Mouse (Mus musculus): ENCODE data around the gene Mtr.

Mtr gene

GRCm38 (mm10) chr13:12232141-12232540, 25.8 kb downstream of the Mtr start:
- DNase-seq = no peak

- no peak for DNase-seq
Measured at GRCm38 (mm10) chr13:12228248-12228647, 29.7 kb downstream of the Mtr start.

- no peak for DNase-seq
Measured at GRCm38 (mm10) chr13:12227606-12228005, 30.3 kb downstream of the Mtr start.

DNA sequence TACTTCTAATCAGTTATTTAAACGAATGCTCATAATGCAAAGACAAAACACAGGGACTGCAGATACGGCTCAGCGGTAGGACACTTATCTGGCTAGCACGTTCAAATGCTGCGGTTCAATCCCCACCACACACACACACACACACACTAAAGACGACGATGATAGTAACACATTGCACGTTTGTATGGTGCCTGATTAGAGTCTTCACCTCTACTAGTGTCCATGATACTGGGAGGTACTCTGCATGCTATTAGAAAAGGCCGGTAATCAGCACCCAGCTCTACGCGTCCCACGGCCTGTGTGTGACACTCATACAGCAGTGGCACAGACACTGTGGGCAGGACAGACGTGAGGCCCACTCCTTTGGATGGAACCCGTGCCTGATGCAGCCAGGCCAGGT, 39.3 kb downstream of the Mtr start:
- DNase-seq = no peak

GRCm38 (mm10) chr13:12214922-12215321, 43.0 kb downstream of the Mtr start:
- DNase-seq = no peak

DNA sequence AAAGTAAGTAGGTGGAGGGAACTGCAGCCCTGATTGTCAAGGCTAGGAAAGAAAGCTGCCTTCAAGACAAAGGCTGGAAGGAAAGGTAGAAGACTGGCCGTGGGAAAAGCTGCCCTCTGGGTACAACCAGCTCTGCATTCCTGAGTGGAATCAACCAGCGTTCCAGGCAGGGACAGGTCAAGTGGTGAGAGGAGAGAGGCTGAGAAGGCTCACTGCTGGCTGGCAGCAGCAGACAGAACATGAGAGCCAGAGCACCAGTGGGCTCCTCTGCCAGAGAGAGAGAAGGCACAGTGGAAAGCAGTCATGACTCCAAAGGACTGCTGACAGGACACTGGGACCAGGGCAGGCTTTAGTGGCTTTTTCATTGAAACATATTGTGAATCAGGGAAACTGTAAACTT, 46.9 kb downstream of the Mtr start:
- no peak for DNase-seq

GRCm38 (mm10) chr13:12210023-12210762, 47.7 kb downstream of the Mtr start:
- DNase-seq = peak; percentile 62 to 66

DNA sequence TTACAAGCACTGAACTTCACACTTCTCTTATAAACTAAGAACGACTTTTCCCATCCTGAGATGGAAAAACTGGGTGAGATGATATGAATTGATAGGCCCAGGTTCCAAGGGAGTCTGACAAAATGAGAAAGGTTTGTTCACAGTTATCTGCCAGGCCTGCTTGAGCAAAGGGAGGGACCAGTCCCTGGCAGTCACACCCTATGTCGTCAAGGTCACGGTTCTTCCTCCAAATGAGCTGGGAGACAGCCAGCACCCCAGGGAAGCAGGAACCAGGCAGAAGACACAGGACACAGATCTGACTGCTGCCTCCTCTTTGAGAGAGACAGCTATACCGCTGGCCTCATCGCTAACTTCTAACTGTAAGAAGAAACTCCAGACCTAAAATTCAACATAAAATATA, 57.5 kb downstream of the Mtr start:
- DNase-seq = no peak

- DNase-seq = no peak
Measured at GRCm38 (mm10) chr13:12198486-12198885, 59.4 kb downstream of the Mtr start.

DNA sequence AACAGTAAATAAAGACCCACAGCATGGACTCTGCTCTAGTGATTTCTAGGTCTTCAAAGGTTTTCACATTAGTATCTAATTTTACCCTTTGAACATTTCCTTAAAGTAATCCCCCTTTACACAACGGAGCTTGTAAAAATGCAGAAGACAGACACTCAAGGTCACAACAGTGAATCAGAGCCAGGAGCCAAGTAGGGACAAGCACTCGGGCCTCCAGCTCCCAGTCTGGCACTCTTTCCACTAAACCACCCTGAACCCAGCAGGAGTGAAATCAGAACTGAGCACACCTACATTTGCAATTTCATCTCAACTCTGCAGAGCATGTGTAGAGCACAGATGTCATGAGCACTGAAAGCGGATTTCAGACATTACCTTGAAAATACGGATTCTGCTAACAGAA, 61.1 kb downstream of the Mtr start:
- DNase-seq = no peak

- DNase-seq = no peak
Measured at GRCm38 (mm10) chr13:12196012-12196411, 61.9 kb downstream of the Mtr start.

DNA sequence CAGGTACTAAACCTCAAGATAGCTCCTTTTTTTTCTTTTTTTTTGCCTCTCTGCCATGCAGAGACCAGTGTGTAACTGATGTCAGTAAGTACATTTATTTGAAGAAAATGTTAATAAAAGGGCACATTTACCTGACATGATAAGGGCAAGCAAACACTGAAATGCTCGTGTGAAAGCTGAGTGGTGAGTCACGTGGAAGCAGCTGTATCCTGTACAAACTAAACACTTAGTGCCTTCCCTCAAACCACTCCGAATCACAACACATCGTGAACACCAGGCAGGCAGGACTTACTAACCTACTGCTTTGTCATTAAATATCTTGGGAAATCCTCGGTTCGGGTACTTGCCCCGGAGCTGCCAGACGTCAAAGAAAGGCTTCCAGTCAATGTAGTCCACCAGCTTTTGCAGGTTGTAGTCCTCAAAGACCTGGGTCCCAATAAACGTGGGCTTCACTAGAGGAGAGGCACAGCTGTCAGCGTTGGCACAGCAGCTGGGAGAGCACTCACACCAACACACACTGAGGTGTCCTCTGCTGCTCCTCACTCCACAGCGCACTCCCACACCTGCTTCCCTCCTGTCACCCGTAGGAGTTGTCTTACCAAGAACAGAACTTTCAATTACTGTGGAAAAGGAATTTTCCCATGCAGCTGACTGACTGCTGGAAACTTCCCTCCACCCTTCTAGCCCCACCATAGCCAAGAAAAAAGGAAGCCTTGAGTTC, 62.8 kb downstream of the Mtr start:
- DNase-seq = no peak

DNA sequence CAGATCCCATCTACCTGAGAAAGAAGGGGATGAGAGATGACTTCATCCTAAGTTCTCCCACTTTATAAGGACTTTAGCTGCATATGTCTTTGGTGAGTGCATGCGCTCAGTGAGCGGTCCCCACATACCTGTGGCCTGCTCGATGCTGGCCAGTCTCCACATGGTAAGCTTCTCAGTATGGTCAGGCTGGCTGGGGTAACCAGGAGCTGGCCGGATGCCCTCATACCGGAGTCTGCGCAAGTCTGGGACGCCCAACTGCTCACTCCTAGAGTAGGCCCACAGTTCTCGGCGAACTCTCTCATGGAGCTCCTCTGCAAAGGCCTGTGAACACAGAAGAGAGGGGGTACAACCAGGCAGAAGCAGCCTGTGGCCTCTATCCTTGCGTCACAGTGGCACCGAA, 68.7 kb downstream of the Mtr start:
- DNase-seq = no peak

DNA sequence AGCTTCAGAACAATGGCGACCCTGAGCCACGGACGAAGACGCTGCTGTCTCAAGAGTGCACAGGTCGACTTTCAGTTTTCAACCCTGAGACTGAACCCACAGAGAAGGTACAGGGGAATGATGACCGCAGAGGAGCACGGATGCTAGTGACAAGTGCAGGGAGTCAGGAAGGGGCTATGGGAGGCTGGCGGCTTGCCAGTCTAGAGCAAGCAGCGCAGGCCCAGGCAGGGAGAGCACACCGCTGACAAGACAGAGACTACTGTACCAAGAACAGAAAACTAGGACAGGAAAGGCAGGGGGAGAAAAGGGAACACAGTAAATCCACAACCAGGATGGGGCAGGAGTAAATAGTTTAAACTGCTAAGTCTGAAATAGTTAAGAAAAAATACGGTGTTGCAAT, 69.1 kb downstream of the Mtr start:
- DNase-seq = no peak

DNA sequence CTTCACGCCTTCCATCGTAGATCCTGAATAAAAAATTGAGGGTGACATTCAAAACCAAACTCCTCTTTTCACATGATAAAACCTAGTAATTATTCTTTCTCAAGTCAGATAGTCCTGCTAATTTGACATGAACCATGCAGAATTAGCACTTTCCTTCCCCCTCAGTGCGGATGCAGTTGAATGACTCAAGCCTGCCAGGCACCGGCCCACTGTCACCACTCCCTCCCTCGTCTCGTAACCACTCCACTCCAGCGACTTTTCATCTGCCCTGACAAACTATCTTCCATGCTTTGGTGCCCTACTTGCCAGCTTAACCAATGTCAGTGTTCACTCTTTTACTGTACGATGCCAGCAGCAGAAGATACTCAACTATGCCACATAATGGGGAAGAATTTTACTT, 78.4 kb downstream of the Mtr start:
- DNase-seq = no peak

GRCm38 (mm10) chr13:12176761-12177160, 81.2 kb downstream of the Mtr start:
- no peak for DNase-seq

GRCm38 (mm10) chr13:12175988-12176736, 81.8 kb downstream of the Mtr start:
- no peak for DNase-seq

- DNase-seq = no peak
Measured at GRCm38 (mm10) chr13:12167276-12167675, 90.6 kb downstream of the Mtr start.

GRCm38 (mm10) chr13:12166386-12166785, 91.5 kb downstream of the Mtr start:
- DNase-seq = no peak

DNA sequence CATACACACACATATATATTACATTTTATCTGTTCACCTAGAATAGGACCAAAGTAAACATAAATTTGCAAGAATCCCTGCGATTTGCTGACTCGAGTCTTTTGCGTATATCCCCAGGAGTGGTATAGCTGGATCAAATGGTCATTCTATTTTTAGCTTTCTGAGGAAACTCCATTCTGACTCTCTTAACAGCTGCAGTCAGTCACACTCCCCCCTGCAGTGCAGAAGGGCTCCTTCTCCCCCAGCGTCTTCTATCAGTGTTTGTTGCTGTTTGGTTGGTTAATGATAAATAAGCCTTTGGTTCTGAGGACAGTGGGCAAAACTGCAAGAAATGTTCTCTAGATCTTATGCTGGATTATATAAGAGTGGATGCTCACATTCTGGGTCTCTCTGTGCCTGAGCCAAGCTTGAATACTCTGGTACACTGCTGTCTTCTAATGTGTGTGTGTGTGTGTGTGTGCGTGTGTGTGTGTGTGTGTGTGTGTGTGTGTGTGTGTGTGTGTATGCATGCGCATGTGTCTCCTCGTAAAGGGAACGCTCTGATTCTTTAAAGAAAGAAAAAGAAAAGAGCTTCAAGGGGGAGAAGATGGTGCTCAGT, 92.4 kb downstream of the Mtr start:
- no peak for DNase-seq

DNA sequence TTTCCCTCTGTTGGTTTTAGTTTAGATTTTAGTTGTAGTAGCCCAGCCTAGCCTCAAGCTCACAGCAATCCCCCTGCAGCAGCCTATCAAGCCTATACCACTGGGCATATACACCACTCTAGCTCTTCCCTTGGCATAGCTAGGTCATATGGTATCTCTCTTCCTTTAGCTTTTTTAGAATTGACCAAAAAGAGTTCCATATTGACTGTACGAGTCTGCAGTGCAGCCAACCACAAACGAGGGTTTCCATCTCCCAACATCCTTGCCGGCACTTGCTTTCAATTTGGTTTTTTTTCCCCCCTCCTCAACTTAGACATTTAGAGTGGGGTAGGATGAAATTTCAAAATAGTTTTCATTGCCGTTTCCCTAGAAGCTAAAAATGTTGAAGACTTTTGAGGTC, 95.5 kb downstream of the Mtr start:
- DNase-seq = no peak

DNA sequence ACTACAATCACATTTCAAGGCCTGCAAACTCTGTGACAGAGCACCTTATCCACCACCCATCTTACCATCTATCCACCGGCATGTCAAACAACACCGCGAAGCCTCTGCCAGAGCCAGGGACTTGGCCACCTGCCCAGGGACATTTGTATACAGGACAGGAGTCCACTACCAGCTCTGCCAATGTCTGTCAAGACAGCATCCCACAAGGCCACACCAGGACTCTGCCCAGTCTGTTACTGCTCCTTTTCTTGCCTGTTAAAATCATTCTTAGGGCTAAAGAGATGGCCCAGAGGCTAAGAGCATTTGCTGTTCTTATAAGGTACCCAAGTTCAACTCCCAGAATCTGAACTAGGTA, 97.8 kb downstream of the Mtr start:
- no peak for DNase-seq

DNA sequence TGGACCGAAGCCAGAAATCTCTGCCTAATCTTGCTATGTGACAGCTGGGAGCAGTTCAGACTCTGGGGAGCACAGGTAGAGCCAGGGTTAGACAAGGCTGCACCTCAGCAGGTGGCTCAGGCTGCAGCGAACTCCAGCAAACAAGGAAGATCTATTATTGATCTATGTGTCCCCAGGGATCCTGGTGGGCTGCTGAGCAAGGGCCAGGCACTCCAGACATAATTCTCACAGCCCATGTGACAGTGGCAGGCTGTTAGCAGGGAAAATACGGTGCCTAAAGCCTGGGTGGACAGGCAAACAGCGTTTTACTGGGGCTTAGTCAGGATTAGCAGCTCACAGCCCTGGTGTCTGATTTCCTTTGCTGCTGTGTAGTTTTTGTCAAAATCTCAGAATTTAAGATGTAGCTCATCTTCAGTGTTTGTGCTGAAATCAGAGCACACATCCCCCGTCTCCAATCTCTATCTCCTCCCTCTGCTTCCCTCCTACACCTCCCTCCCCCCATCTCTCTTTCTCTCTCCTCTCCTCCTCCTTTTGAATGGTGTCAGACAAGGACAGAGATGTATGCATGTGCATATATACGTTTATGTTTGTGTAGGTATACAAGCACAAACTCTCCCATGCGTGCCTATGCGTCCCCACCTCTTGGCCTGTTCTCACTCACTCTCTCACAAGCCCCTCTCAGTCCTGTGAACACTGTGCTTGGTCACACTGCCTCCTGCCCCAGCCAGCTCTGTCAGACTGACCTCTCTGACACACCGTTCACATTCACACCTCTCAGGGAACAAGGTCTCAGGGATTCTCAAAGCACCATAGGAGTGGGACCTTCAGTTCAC, 98.4 kb downstream of the Mtr start:
- no peak for DNase-seq
